Mouse (Mus musculus): ENCODE results near the gene Mier1. TPM values are rescaled to one million over a fixed set of nuclear protein-coding genes. Genes with fewer than 3 reads are reported as not detected.
"Not testable (repeated sequence)": the region's sequence is repeated elsewhere in the genome, so short reads cannot be mapped to it uniquely, and the experiment has no call there.

The Mier1 gene
- polyA plus RNA-seq, 1 experiment = 13.9 TPM

DNA sequence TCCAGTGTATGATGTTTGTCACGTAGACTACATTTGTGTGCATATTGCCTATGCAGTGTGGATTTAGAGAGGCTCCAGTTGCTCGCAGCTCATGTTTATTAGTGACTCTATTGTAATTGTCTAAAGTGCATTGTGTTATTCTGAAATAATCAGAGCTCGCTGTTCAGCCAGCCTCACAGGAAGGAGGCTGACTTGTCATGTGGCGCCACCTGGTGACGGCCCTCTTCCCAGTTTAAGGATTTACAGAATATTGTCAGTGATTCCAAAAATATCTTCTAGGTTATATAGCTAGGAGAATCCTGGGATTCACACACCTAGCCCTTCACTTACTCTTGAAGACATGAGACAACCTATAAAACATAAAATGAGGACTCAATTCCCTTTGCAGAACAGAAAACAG lies 32.1 kb downstream of the Mier1 start:
- Histone ChIP-seq H3K4me1 (ENCODE audit: control insufficient read depth, insufficient read depth, low read length) (no peaks in the 10 kb centered on the region), H3K4me3 (replicated peaks; ENCODE audit: extremely low read depth, low read depth, low read length) (no peak overlapping the region)
- 32% methylated on average over 5 of the region's 5 CpGs for WGBS
- TF ChIP-seq POLR2A (IDR thresholded peaks at IDR 0.05; ENCODE audit: borderline replicate concordance, extremely low read depth, low read depth, low read length) = no peak
- TF ChIP-seq CTCF (IDR thresholded peaks at IDR 0.05; ENCODE audit: insufficient read depth, low read length) = peak; percentile 91
- DNase-seq = peak; percentile 75

GRCm38 (mm10) chr4:103151946-103152345 lies 37.8 kb downstream of the Mier1 start:
- 82% methylated on average over 5 of the region's 5 CpGs for WGBS
- no peak for DNase-seq
- no peaks in the 10 kb centered on the region; the same call in 1 of the 2 replicates for H3K4me1 ChIP-seq (ENCODE audit: control insufficient read depth, insufficient read depth, low read length)
- TF ChIP-seq POLR2A (IDR thresholded peaks at IDR 0.05; ENCODE audit: borderline replicate concordance, extremely low read depth, low read depth, low read length) (no peak), CTCF (IDR thresholded peaks at IDR 0.05; ENCODE audit: insufficient read depth, low read length) (no peak)
- no peak overlapping the region for H3K4me3 ChIP-seq (replicated peaks; ENCODE audit: extremely low read depth, low read depth, low read length)

- WGBS = 92% methylated on average over 4 of the region's 4 CpGs
Measured at GRCm38 (mm10) chr4:103158781-103159180, 44.6 kb downstream of the Mier1 start.

DNA sequence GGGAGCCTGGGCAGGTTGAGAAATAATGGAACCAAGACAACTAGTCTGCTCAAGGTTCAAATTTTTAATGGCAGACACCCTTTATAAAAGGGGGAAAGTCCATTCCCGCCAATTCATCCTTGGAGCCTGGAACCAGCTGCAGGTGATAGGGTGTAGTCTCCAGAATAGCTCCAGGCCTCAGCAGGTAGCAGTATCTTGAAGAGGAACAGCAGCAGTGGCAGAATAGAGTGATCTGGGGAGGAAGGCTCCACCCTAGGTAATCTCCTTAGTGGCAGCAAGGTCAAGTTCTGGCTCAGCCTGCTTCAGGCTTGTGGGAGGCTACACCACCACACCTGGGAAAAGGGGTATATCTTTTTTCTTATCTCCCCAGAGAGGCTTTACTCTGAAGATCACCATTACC lies 52.0 kb downstream of the Mier1 start:
- DNase-seq; H3K4me3 ChIP-seq (replicated peaks; ENCODE audit: extremely low read depth, low read depth, low read length); H3K4me1 ChIP-seq (ENCODE audit: control insufficient read depth, insufficient read depth, low read length): not testable (repeated sequence)
- WGBS = 94% methylated on average over 1 of the region's 1 CpGs

More at GRCm38 (mm10) chr4:103158781-103159180, 44.6 kb downstream of the Mier1 start:
- TF ChIP-seq POLR2A (IDR thresholded peaks at IDR 0.05; ENCODE audit: borderline replicate concordance, extremely low read depth, low read depth, low read length) (no peak), CTCF (IDR thresholded peaks at IDR 0.05; ENCODE audit: insufficient read depth, low read length) (no peak)
- no peak overlapping the region for H3K4me3 ChIP-seq (replicated peaks; ENCODE audit: extremely low read depth, low read depth, low read length)
- H3K4me1 ChIP-seq (ENCODE audit: control insufficient read depth, insufficient read depth, low read length) = no peaks in the 10 kb centered on the region; the same call in 1 of the 2 replicates
- no peak for DNase-seq

DNA sequence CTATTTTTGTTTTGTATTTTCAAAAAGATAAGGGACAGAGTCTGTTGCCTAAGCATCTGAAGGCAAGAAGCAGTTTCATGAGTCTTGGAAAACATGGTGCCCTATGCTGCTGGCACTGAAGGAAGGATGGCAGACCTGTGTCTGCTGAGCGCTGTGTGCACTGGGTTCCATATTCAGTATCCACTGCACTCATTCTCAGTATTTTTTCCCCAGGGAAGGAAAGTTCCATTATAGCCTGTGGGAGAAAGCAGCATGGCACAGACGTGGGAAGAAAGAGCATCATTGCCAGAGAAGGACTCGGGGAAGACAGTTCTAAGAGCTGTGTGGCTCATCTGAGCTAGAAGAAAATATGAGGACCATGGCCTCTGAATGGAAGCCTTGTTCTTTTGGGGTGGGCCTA lies 57.1 kb downstream of the Mier1 start:
- H3K4me3 ChIP-seq (replicated peaks; ENCODE audit: extremely low read depth, low read depth, low read length) = no peak overlapping the region
- 93% methylated on average over 3 of the region's 3 CpGs for WGBS

DNA sequence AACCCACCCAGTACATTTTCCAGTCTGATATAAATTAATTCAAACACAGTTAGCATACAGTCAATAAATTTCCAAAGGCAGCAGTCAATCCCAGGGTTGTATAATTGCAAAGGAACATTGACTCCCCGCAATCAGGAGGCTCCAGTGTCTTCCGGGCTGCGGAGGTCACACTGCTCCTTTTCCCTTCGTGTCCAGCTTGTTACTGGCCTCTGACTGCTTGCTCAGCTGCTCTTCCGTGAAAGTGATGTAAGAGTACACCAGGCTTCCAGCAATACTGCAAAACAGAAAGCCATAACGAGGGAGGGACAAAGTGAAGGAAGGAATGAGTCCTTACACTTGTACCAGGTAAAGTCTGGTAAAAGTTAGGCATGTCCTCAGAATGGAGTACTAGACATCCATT lies 59.3 kb downstream of the Mier1 start:
- no peak for TF ChIP-seq CTCF (IDR thresholded peaks at IDR 0.05; ENCODE audit: insufficient read depth, low read length)
- TF ChIP-seq POLR2A (IDR thresholded peaks at IDR 0.05; ENCODE audit: borderline replicate concordance, extremely low read depth, low read depth, low read length) = no peak
- no peak overlapping the region for H3K4me3 ChIP-seq (replicated peaks; ENCODE audit: extremely low read depth, low read depth, low read length)
- no peaks in the 10 kb centered on the region for H3K4me1 ChIP-seq (ENCODE audit: control insufficient read depth, insufficient read depth, low read length)
- WGBS = 72% methylated on average over 6 of the region's 6 CpGs
- DNase-seq = no peak

More for the DNA sequence above, 57.1 kb downstream of the Mier1 start:
- DNase-seq = no peak
- TF ChIP-seq POLR2A (IDR thresholded peaks at IDR 0.05; ENCODE audit: borderline replicate concordance, extremely low read depth, low read depth, low read length) (no peak), CTCF (IDR thresholded peaks at IDR 0.05; ENCODE audit: insufficient read depth, low read length) (no peak)
- H3K4me1 ChIP-seq (ENCODE audit: control insufficient read depth, insufficient read depth, low read length) = no peaks in the 10 kb centered on the region

- TF ChIP-seq POLR2A (IDR thresholded peaks at IDR 0.05; ENCODE audit: borderline replicate concordance, extremely low read depth, low read depth, low read length) (no peak), CTCF (IDR thresholded peaks at IDR 0.05; ENCODE audit: insufficient read depth, low read length) (no peak)
- no peak for DNase-seq
- no peak overlapping the region for H3K4me3 ChIP-seq (replicated peaks; ENCODE audit: extremely low read depth, low read depth, low read length)
- H3K4me1 ChIP-seq (ENCODE audit: control insufficient read depth, insufficient read depth, low read length) = no peaks in the 10 kb centered on the region
- 89% methylated on average over 7 of the region's 7 CpGs for WGBS
Measured at GRCm38 (mm10) chr4:103174001-103174400, 59.8 kb downstream of the Mier1 start.

DNA sequence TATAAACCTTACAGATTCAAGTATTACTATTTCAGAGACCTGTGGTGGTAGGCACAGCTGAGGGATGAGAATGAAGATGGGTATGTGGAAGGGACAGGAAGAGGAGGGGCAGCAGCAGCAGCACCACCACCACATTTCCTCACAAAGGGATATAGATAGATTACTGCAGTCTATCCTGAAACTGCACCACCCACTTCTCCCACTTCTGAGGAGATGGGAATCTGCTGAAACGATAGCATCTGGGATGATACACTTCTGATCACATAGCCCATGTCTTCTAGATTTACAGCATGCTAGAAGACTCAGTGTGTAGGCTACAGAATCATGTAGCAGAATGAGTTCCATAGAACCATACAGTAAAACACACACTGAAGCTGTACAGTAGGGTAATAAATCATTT lies 63.5 kb downstream of the Mier1 start:
- Histone ChIP-seq H3K4me1 (ENCODE audit: control insufficient read depth, insufficient read depth, low read length) (no peaks in the 10 kb centered on the region), H3K4me3 (replicated peaks; ENCODE audit: extremely low read depth, low read depth, low read length) (no peak overlapping the region)
- 77% methylated on average over 1 of the region's 1 CpGs for WGBS
- no peak for DNase-seq
- no peak for TF ChIP-seq POLR2A (IDR thresholded peaks at IDR 0.05; ENCODE audit: borderline replicate concordance, extremely low read depth, low read depth, low read length)
- TF ChIP-seq CTCF (IDR thresholded peaks at IDR 0.05; ENCODE audit: insufficient read depth, low read length) = no peak

GRCm38 (mm10) chr4:103178635-103179318 lies 64.6 kb downstream of the Mier1 start:
- H3K4me1 ChIP-seq (ENCODE audit: control insufficient read depth, insufficient read depth, low read length) = no peaks in the 10 kb centered on the region
- TF ChIP-seq POLR2A (IDR thresholded peaks at IDR 0.05; ENCODE audit: borderline replicate concordance, extremely low read depth, low read depth, low read length) (no peak), CTCF (IDR thresholded peaks at IDR 0.05; ENCODE audit: insufficient read depth, low read length) (no peak)
- WGBS = 60% methylated on average over 7 of the region's 7 CpGs
- H3K4me3 ChIP-seq (replicated peaks; ENCODE audit: extremely low read depth, low read depth, low read length) = no peak overlapping the region
- DNase-seq = no peak

DNA sequence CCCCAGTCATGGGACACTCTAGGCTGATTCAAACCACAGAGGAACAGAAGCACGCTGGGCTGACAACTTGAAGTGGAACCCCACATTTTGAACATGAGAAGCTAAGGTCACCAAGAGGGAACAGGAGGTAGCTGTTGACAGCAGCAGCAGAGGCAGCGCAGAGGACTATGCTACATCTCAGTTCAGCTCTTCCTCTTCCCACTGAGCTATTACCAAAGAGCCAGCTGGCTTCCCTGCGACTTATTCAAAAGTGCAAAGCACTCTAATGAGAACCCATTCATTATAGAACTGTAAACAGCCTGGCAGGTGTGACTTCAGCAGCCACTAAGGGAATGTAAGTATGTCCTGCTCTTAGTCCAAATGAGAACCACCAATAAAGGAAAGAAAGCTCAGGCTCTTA lies 65.4 kb downstream of the Mier1 start:
- 59% methylated on average over 3 of the region's 3 CpGs for WGBS
- no peak for DNase-seq

More for the DNA sequence above, 65.4 kb downstream of the Mier1 start:
- no peak overlapping the region for H3K4me3 ChIP-seq (replicated peaks; ENCODE audit: extremely low read depth, low read depth, low read length)
- TF ChIP-seq CTCF (IDR thresholded peaks at IDR 0.05; ENCODE audit: insufficient read depth, low read length) = no peak
- no peaks in the 10 kb centered on the region for H3K4me1 ChIP-seq (ENCODE audit: control insufficient read depth, insufficient read depth, low read length)
